Mouse (Mus musculus) heart, adult 18-20 months (tissue): ENCODE data around the gene Rnf167. TPM values are rescaled to one million over a fixed set of nuclear protein-coding genes. Genes with fewer than 3 reads are reported as not detected.

Experiments
- DNase-seq, 2 experiments: peaks; one replicate each; pipeline ENCODE4 v3.0.0; 2021 to 2022; ENCODE audit warnings: mixed read lengths in 1 of 2
- long read RNA-seq, 2 experiments: library from polyadenylated mRNA; stranded (forward); transcript quantifications; one replicate each; pipeline ENCODE4 v2.0.0; 2021
- total RNA-seq, 2 experiments: library from RNA; stranded (reverse); gene quantifications; 2 replicates each; pipeline ENCODE4 v1.2.3; 2021

The Rnf167 gene
- total RNA-seq = 10 to 100 TPM; 51.4 to 63.0 TPM
- long read RNA-seq, experiment 1, transcript Rnf167-201 (9 exons, 1,833 nt) = major isoform, 13 of 26 reads
- long read RNA-seq, experiment 1, partial matches to known transcripts = 4 of 26 reads
- long read RNA-seq, experiment 1, other reads (novel, unspliced or antisense) = 9 of 26 reads
- long read RNA-seq, experiment 2, transcript Rnf167-201 (9 exons, 1,833 nt) = major isoform, 11 of 18 reads
- long read RNA-seq, experiment 2, partial matches to known transcripts = 1 of 18 reads
- long read RNA-seq, experiment 2, other reads (novel, unspliced or antisense) = 6 of 18 reads

DNA sequence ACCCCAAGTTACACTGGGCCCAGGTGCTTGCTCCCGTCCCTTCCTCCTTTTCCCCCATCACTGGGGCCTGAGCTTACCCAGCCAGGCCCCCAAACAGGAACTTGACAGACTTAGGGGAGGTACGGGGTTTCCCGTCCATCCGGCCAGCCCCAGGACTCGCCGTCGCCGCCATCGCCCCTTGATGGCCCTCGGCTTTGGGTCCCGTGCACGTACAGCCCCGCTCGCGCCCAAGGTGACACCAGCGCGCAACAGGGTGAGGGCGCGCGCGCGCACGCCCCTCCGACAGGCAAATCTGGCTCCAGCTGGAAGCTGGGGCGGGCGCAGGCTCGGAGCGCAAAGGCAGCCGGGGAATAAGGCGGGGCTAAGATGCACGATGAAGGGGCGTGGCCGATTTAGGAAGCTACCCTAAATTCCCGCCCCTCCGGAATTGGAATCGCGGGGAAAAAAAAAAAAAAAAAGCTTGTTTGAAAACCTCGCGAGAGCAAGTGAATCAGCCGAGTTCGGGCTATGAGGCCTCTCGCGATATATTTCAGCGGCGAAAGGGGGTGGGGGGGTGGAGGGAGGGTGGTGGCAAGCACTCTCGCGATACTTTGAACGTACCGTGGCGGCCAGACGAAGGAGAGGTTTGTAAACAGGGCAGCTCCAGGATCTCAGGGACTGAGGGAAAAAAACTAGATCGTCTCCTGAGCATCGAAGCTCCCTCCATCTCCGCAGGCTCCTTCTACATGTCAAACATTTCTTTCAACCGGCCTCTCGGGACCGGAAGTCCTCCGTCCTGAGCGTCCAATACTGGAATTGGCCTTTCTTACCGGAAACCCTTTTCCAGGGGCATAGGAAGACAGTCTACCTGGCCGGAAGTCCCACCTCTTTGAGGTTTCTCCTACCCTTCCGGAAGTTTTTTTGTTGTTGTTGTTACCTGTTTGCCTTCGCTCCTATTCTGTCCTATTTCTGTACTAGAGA, at the start of gene Rnf167, which contains the start of gene Slc25a11:
Rnf167 (plus strand) TSS at position 545 of the 960 bp plus-strand sequence.
Slc25a11 (minus strand) TSS at position 789 of the 960 bp plus-strand sequence.
- DNase-seq = peak; percentile 97 to 98

DNA sequence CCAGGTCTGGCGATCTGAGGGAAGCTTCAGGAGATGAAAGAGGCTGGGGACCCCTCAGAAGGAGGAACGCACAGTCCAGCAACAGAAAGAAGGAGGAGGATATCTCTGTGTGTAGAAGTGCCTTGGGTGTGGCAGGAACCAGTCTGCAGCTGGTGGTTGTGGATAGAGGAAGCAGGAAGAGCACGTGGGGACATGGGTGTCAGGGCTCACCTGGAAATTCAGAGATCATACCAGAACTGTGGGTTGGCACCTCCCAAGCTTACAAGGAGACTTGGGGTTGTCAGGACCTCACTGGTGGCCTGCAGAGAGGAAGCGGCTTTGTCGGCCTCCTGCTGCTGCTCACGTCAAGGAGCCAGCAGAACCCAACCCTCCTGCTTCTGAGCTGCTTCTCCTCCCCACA, 49.7 kb upstream of the Rnf167 start:
- no peak for DNase-seq

- no peak for DNase-seq
Measured at GRCm38 (mm10) chr11:70598451-70598953, 48.5 kb upstream of the Rnf167 start.

DNA sequence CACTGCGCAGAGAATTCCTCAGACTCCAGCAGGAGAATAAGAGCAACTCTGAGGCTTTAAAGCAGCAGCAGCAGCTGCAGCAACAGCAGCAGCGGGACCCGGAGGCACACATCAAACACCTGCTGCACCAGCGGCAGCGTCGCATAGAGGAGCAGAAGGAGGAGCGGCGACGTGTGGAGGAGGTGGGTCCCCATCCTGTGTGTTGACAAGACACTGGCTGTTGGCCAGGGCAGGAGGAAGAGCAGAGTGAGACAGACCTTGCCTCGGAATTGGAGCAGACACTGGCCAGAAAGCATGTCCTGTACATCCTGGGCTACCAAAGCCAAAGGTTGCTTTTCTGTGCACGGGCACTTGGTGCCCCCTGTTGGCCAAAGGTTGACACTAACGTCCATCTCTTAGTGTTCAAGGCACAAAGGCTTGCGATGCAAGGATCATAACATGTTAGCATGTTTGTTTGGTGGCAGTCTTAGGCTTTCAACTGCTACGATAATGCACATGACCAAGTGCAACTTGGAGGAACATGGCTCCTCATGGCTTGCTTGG, 41.9 kb upstream of the Rnf167 start:
- peak; percentile 78 to 88 for DNase-seq

DNA sequence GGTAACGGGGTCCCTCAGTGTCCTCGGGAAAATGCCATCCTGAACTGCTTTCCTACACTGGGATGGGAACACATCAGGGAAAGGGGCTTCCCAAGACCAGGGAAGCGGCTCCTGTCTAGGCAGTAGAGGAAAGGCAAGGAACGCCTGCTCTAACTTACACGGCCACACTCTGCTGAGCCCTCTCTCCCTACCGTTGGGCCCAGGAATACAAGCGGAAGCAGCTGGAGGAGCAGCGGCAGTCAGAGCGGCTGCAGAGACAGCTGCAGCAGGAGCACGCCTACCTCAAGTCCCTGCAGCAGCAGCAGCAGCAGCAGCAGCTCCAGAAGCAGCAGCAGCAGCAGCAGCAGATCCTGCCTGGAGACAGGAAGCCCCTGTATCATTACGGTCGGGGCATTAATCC, 40.3 kb upstream of the Rnf167 start:
- DNase-seq = no peak

DNA sequence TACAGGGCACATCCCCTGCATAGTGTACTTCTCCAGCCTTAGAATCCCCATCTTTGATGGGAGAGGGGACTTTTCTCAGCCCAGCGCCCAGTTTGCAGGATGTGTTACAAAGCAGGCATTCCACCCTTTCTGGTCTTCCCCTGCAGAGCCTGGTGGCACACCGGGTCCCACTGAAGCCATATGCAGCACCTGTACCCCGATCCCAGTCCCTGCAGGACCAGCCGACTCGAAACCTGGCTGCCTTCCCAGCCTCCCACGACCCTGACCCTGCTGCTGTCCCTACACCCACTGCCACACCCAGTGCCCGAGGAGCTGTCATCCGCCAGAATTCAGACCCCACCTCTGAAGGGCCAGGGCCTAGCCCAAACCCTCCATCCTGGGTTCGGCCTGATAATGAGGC, 39.4 kb upstream of the Rnf167 start:
- DNase-seq = no peak

DNA sequence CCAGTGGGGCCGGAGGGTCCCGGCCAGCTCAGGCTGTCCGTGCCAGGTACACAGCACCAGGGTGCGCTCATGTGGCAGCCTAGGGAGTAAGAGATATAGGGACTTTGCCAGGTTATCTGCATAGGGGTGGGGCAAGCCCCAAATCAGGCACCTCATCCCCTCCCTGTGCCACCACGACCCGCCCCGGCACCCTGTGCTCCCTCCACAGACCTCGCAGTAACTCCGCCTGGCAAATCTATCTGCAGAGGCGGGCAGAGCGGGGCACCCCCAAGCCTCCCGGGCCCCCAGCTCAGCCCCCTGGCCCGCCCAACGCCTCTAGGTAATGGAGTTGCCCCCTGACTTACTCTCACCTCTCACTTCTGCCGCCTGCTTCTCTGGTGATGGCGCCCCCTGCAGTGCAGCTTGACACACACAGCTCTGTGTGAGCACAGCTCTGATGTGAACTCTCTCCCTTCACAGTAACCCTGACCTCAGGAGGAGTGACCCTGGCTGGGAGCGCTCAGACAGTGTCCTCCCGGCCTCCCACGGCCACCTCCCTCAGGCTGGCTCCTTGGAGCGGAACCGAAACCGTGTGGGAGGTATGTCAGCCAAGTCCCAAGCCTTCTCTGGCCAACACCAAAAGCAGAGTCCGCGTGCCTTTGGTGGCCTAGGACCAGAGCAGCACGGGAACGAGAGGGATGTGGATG, 38.5 kb upstream of the Rnf167 start:
- DNase-seq = no peak

- DNase-seq = no peak
Measured at GRCm38 (mm10) chr11:70610752-70611151, 36.3 kb upstream of the Rnf167 start.

GRCm38 (mm10) chr11:70612505-70612904, 34.5 kb upstream of the Rnf167 start:
- DNase-seq = no peak

DNA sequence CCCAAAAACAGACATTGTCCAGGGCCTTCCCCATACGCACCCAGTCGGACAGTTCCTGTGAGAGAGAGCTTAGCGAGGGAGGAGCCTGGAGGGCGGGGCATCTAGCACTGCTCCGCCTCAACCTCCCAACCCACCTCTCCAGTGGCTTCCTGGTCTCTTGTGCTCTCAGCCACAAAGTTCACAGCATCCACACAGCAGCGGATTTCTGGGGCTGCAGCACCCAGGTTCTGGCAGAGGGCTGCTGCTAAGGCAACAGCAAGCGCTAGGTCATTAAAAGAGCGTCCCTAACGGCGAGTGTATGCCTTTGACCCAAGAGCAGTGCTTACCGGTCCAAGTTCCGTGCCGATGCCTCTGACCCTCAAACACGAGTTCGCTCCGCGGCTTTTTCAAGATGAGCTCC, 32.0 kb upstream of the Rnf167 start:
- DNase-seq = peak; percentile 77 to 83

- no peak for DNase-seq
Measured at GRCm38 (mm10) chr11:70615516-70616093, 31.4 kb upstream of the Rnf167 start, which contains the start of gene 4930544D05Rik. Gene 4930544D05Rik (plus strand): TSS chr11:70615848.

- no peak for DNase-seq
Measured at GRCm38 (mm10) chr11:70619101-70619500, 27.9 kb upstream of the Rnf167 start, which contains the start of gene Chrne. Gene Chrne (minus strand): TSS chr11:70619216.

GRCm38 (mm10) chr11:70621972-70622814, 24.8 kb upstream of the Rnf167 start:
- peak in 1 of 2 experiments; percentile 27 for DNase-seq

DNA sequence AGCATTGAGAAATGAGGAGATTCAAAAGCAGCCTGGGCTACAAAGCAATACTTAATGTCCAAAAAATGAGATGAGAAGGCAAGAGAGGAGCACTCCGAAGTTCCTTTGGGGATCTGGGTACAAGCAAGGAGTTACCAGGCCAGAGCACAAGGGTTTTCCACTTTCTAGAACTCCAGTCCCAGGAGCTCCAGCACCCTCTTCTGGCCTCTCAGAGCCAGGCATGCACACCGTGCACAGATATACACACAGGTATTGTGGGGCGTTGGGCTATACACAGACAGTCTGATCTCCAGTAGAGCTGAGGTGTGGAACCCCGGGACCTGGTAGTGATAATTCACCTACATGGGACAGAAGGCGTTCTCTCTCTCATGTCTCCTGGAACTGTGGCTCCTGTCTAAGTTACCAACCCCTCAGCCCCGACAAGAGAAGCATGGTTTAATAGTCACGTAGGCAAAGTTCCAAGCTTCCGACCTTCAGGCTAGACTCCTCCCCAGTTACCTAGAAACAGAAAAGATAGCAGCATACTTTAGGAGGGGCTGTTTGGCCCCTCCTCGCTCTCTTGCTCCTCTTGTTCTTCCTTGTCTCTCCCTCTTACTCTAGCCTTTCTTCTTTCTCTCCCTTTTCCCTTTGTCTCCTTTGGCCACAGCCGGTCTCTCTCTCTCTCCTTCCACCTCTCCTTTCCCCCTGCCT, 23.8 kb upstream of the Rnf167 start:
- DNase-seq = no peak

DNA sequence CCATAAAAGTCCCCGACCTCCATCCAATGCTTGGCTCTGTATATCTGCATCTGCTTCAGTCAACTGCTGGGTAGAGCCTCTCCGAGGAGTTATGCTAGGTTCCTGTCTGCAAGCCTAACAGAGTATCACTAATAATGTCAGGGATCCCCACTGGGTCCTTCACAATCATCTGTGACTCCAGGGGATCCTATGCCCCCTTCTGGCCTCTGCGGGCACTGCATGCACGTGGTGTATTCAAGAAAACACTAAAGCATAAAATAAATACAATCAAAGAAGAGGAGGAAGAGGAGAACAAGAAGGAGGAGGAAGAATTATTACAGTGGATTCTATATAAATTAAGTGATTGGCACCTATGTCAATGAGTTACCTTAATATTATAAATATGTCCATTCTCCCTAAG, 21.6 kb upstream of the Rnf167 start:
- DNase-seq = peak in 1 of 2 experiments; percentile 66

DNA sequence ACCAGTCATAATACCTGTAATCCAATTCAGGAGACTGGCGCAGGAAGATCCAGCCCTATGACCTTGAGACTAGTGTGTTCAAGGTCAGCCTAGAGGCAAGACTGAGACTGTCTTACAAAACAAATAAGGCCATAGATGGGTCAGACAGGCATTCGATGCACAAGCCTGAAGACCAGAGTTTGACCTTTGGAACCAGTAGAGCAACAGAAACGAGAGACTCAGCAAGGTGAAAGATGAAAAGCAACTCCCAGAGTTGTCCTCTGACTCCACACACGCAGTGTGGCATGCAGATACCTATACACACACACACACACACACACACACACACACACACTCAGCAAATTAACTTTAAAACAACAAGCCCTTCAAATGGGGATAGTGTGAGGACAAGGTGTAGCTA, 20.2 kb upstream of the Rnf167 start:
- no peak for DNase-seq

GRCm38 (mm10) chr11:70628431-70628830, 18.6 kb upstream of the Rnf167 start:
- no peak for DNase-seq

GRCm38 (mm10) chr11:70629557-70629956, 17.5 kb upstream of the Rnf167 start:
- DNase-seq = no peak

DNA sequence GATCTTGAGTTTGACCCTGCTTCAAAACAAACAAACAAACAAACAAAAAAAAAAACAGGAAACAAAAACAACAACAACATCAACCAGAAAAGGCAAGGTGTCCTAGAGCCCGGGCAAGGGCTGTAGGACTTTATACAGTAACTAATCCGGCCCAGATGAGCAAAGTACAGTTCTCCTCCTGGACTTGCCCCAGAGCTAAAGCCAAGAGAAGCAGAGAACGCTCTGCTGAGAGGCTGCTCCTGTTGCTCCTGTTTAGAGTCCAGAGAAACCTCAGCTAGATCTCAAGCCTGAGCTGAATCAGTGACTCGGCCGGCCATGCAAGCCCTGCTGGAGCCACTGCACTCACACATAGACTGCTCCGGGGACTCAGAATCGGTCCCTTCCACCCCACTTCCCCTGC, 16.9 kb upstream of the Rnf167 start:
- DNase-seq = no peak

DNA sequence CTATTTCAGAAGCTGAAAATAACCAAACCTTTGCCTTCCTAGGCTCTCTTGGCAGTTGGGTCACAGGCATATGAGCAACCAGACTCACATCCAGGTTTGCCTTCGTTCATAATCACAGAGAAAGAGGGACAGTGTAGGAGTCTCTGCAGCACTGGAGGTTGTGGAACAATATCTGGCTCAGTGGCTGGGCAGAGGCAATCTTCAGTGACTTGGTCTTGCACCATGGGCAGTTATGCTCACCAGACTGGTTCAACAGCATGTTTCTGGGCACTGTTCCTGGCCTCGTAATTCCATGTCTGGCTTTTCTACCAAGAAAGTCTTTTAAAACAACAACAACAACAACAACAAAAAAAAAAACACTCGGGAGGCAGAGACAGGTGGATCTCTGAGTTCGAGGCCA, 11.4 kb upstream of the Rnf167 start:
- no peak for DNase-seq
